Mouse (Mus musculus): Measurements from ENCODE around the gene Fads3. TPM values are rescaled to one million over a fixed set of nuclear protein-coding genes. Genes with fewer than 3 reads are reported as not detected.

Gene Fads3
- polyA plus RNA-seq, 1 experiment from 2014 or later = 2.4 TPM

DNA sequence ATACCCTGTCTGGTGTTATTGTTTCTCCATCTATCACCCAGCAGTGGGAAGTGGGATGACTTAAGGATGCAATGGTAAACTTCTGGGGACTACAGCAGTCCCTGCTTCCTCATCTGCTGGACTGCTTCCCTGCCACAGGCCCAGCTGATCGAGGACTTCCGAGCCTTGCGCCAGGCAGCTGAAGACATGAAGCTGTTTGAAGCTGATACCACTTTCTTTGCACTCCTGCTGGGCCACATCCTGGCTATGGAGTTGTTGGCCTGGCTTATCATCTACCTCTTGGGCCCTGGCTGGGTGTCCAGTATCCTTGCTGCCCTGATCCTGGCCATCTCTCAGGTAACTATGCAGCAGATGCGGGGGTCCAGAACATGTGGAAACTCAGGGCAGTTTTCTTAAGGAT lies 11.3 kb downstream of the Fads3 start:
- WGBS (ENCODE audit: missing documents) = 71% methylated on average over 4 of the region's 4 CpGs
- Histone ChIP-seq H3K36me3 (ENCODE audit: inconsistent target) (no peaks in the 10 kb centered on the region; the same call in 1 of the 2 replicates), H3K27ac (no peak overlapping the region), H3K4me3 (ENCODE audit: inconsistent target) (no peak overlapping the region), H3K79me2 (ENCODE audit: inconsistent target) (no peaks in the 10 kb centered on the region)

DNA sequence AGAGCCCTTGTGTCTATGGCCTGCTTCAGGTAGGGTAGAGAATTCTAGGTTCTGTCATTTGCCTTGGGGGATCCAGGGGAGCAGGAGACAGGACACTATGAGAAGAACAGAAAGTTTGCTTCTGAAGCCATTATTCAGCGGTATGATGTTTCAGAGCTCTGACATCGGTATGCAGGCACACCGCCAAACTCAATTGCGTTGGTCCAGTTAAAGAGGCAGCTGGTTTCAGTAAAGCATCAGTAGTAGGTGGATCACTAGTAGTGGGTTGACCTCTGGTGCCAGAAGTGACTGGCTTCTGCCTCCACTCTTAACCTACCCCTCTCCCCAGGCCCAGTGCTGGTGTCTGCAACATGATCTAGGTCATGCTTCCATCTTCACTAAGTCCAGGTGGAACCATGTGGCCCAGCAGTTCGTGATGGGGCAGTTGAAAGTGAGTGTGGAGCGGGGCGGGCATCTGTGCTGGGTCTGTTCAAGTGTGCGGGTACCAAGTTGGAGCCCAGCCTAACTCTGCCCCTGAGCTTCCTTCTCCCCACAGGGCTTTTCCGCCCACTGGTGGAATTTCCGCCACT lies 12.4 kb downstream of the Fads3 start:
- Histone ChIP-seq H3K79me2 (ENCODE audit: inconsistent target) (no peaks in the 10 kb centered on the region), H3K4me3 (ENCODE audit: inconsistent target) (no peak overlapping the region), H3K36me3 (ENCODE audit: inconsistent target) (no peaks in the 10 kb centered on the region; the same call in 1 of the 2 replicates), H3K27ac (no peak overlapping the region)
- 94% methylated on average over 10 of the region's 10 CpGs for WGBS (ENCODE audit: missing documents)

DNA sequence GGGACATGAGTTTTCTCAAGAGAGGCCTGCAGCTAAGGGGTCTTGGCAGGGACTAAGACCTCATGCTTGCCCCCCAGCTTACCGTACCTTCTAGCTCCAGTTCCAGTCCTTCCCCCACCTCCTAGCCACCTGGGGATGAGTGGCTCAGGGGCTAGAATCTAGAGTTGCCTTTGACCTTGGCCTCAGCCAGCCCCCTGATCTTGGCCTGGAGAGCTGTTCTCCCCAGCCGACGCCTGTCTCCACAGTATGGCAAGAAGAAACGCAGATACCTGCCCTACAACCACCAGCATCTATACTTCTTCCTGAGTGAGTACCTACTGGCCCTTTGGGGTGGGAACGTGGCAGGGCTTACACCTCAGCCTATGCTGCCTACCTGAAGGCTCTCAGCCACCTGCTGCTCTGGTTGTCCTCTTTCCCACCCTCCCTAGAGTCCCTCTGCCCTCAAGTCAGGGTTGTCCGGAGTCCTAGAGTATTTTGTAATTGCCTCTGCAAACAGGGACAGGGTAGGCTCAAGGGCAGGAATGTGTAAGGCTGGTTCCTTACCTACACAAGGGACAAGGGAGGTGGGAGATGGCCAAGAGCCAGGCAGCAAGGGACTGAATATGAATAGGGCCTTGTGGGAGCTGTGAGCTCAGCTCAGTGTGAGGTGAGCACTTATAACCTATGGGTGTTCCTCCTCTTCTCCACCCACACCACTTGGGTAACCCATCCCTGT lies 13.1 kb downstream of the Fads3 start:
- WGBS (ENCODE audit: missing documents) = 99% methylated on average over 6 of the region's 6 CpGs

DNA sequence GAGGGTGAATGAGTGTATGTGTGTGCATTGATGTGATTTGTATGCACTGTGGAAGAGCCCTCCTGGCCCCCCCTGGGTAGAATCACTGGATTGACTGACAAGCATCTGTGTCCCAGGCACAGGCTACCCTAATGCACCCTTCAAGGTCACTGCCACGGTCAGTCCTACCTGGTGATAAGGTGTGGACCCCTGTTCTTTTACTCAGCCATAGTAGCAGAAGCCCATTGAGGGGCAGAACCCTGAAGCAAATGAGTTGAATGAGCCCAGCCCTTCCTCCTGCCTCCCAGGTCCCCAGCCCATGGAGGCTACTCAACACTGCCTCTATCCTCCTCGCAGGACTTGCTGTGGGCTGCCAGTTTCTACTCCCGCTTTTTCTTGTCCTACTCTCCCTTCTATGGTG lies 13.9 kb downstream of the Fads3 start:
- no peaks in the 10 kb centered on the region; the same call in 1 of the 2 replicates for H3K36me3 ChIP-seq (ENCODE audit: inconsistent target)

More for the DNA sequence above, 13.1 kb downstream of the Fads3 start:
- no peak overlapping the region for H3K4me3 ChIP-seq (ENCODE audit: inconsistent target)
- no peaks in the 10 kb centered on the region for H3K79me2 ChIP-seq (ENCODE audit: inconsistent target)
- no peak overlapping the region for H3K27ac ChIP-seq
- H3K36me3 ChIP-seq (ENCODE audit: inconsistent target) = no peaks in the 10 kb centered on the region; the same call in 1 of the 2 replicates

DNA sequence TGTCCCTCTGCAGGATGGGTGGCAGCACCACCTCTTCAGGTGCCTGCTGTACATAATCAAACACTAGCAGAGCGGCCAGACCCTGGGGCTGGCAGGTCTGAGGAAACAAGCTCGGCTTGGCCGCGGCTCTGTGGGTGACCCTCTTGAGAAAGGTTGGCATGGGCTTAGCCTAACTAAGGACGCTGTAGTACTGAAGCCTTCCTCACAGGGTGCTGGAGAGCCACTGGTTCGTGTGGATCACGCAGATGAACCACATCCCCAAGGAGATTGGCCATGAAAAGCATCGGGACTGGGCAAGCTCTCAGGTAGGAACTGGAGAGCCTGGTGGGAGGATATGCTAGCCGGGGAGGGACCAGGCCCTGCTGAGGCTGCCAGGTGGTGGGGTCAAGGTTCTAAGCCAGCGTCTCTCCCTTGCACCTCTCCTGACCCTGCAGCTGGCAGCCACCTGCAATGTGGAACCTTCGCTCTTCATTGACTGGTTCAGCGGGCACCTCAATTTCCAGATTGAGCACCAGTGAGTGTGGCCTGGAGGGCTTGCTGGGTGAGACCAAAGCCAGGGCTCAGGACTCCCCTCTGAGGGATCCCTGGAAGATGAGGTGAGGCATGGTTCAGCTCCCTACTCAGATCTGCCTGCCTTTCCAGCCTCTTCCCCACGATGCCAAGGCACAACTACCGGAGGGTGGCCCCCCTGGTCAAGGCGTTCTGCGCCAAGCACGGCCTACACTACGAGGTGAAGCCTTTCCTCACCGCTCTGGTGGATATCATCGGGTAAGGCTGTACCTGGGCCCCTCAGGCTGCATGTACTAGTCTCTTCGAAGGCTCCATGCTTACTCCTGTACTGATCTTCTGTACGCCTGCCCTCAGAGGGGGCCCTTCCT lies 14.7 kb downstream of the Fads3 start:
- WGBS (ENCODE audit: missing documents) = 94% methylated on average over 22 of the region's 22 CpGs

More for the DNA sequence above, 13.9 kb downstream of the Fads3 start:
- H3K27ac ChIP-seq = no peak overlapping the region
- 98% methylated on average over 3 of the region's 3 CpGs for WGBS (ENCODE audit: missing documents)
- H3K4me3 ChIP-seq (ENCODE audit: inconsistent target) = no peak overlapping the region
- no peaks in the 10 kb centered on the region for H3K79me2 ChIP-seq (ENCODE audit: inconsistent target)

DNA sequence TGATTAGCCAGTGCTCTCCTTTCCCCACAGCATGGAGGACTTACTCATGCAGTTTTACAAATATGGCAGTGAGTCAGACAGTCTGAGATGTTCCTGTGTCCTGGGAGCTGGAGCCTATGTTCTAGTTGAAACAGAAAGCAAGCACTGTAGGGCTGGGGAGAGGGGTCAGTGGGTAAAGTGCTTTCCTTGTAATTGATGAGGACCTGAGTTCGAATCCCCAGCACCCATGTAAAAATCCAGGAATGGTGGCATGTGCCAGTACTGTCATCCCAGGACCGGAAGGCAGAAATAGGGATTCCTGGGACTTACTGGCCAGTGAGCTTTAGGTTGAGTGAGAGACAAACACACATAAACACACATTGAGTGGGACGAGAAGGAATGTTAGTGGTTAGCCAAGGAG lies 15.3 kb downstream of the Fads3 start:
- Histone ChIP-seq H3K36me3 (ENCODE audit: inconsistent target) (no peaks in the 10 kb centered on the region; the same call in 1 of the 2 replicates), H3K27ac (no peak overlapping the region), H3K4me3 (ENCODE audit: inconsistent target) (no peak overlapping the region), H3K79me2 (ENCODE audit: inconsistent target) (no peaks in the 10 kb centered on the region)
- WGBS (ENCODE audit: missing documents) = 97% methylated on average over 3 of the region's 3 CpGs

More for the DNA sequence above, 14.7 kb downstream of the Fads3 start:
- Histone ChIP-seq H3K4me3 (ENCODE audit: inconsistent target) (no peak overlapping the region), H3K27ac (no peak overlapping the region), H3K36me3 (ENCODE audit: inconsistent target) (no peaks in the 10 kb centered on the region; the same call in 1 of the 2 replicates), H3K79me2 (ENCODE audit: inconsistent target) (no peaks in the 10 kb centered on the region)

DNA sequence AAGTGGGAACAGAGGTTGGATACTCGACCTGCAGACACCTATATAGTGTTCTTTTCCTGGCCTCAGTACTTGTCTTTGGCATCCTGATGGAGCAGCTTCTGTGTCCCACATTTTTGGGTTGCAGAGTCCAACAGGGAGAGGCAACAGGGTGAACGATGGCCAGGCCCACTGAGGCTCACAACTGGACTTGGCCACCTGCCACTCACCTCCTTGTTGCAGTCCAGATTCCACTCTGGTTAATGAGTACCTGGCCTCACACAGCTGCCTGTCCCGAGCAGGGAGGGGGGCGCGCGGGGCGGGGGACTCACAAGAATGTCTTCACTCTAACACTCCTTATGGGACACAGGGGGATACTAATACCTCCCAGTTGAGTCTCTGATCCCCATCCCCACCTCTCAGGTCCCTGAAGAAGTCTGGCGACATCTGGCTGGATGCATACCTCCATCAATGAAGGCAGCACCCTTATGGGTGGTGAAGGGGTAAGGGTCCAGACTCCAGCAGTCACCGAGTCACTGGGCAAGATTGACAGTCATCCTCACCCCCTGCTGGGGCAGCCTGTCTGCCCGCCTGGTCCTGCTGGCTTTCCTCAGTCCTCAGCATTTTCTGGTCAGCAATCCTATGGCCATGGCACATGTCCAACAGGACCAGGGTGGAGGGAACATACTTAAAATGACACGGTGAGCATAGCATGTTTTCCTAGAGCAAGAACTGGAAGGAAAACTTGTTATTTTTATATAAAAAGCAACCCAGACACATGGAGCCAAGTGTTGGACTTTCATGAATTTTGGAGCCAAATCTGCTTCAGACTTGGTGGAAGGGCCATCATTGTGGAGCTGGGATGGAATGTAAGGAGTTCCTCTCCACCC lies 16.4 kb downstream of the Fads3 start:
- 92% methylated on average over 10 of the region's 11 CpGs for WGBS (ENCODE audit: missing documents)

DNA sequence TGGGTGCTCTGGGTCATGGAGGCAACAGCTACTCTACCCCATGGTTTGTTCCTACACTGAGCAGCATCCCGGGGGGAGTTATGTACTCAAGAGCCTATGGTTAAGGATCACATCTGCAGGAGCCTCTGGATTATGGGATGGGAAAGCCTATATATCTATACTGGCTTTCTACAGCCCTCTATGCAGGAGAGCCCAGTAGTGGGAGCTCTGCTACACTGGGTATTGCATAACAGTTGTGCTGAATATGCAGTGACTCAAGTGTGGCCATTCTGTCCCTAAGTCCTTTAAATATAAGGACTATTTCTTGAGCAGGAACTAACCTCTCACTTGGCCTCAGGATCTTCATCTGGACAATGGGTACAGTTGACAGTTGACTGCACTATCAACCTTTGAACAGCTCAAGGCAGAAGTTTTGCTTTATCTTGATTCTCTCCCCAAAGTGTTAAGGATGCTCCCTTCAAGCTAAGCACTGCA lies 17.0 kb downstream of the Fads3 start:
- no peak overlapping the region for H3K4me3 ChIP-seq (ENCODE audit: inconsistent target)
- H3K79me2 ChIP-seq (ENCODE audit: inconsistent target) = no peaks in the 10 kb centered on the region
- no peak overlapping the region for H3K27ac ChIP-seq
- H3K36me3 ChIP-seq (ENCODE audit: inconsistent target) = no peaks in the 10 kb centered on the region; the same call in 1 of the 2 replicates
- 94% methylated on average over 1 of the region's 1 CpGs for WGBS (ENCODE audit: missing documents)

More for the DNA sequence above, 16.4 kb downstream of the Fads3 start:
- Histone ChIP-seq H3K27ac (no peak overlapping the region), H3K79me2 (ENCODE audit: inconsistent target) (no peaks in the 10 kb centered on the region), H3K36me3 (ENCODE audit: inconsistent target) (no peaks in the 10 kb centered on the region; the same call in 1 of the 2 replicates), H3K4me3 (ENCODE audit: inconsistent target) (no peak overlapping the region)

DNA sequence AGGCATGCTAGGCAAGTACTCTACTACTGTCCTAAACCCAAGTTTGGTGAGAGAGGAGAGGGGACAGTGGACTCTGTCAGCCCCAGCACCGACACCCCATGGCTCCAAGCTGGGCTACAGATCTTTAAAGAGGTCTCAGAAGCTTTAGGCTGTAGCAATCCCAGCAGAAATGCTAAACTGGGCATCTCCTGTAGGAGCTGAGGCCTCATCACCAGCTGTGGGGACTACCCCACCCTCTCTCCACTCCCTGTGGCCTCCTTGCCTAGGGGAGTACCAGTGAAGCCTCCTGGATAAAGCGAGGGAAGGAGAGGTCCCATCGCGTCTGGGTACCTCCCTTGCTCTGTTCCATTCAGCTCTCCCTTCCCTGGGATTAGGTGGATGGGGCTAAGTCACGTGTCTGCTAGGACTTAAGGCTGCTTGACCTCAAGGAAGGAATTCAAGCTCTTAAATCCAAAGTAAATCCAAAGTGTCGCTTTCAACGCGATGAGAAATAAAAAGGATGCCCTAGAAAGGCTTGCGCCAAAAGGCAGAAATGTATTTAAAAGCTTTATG lies 17.6 kb downstream of the Fads3 start:
- Histone ChIP-seq H3K4me3 (ENCODE audit: inconsistent target) (no peak overlapping the region), H3K79me2 (ENCODE audit: inconsistent target) (no peaks in the 10 kb centered on the region), H3K36me3 (ENCODE audit: inconsistent target) (no peaks in the 10 kb centered on the region; the same call in 1 of the 2 replicates), H3K27ac (no peak overlapping the region)
- WGBS (ENCODE audit: missing documents) = 94% methylated on average over 9 of the region's 9 CpGs

DNA sequence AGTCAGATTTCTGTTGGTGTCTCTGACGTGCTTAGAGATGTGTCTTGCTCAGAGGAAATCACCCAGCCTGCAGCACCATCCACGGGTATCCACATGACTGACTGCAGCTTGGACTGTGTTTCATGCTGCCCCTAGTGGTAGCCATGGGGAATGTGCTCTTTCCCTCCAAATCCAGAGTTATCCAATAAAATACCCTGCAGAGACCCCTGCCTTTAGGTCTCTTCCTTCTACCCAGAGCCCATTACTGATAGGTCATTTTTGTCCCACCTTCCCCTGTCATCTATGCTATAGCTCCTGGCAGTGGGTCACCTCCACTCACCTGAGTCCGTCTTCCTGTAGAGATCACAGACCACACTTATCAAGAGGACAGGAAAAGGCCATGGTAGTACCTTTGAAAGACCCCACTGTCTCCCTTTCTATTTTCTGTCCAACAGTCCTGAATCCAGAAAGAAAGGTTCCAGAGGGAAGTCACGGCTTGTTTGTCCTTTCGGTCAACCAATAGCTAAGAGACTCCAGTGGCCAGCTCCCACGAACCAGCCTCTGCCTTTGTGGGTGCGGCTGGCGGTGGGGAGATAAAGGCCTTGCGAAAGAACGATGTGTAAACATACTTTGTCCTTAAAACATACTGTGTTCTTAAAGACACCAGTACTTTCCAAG lies 18.7 kb downstream of the Fads3 start:
- Histone ChIP-seq H3K36me3 (ENCODE audit: inconsistent target) (no peaks in the 10 kb centered on the region; the same call in 1 of the 2 replicates), H3K79me2 (ENCODE audit: inconsistent target) (no peaks in the 10 kb centered on the region), H3K4me3 (ENCODE audit: inconsistent target) (no peak overlapping the region), H3K27ac (no peak overlapping the region)
- WGBS (ENCODE audit: missing documents) = 30% methylated on average over 10 of the region's 10 CpGs

DNA sequence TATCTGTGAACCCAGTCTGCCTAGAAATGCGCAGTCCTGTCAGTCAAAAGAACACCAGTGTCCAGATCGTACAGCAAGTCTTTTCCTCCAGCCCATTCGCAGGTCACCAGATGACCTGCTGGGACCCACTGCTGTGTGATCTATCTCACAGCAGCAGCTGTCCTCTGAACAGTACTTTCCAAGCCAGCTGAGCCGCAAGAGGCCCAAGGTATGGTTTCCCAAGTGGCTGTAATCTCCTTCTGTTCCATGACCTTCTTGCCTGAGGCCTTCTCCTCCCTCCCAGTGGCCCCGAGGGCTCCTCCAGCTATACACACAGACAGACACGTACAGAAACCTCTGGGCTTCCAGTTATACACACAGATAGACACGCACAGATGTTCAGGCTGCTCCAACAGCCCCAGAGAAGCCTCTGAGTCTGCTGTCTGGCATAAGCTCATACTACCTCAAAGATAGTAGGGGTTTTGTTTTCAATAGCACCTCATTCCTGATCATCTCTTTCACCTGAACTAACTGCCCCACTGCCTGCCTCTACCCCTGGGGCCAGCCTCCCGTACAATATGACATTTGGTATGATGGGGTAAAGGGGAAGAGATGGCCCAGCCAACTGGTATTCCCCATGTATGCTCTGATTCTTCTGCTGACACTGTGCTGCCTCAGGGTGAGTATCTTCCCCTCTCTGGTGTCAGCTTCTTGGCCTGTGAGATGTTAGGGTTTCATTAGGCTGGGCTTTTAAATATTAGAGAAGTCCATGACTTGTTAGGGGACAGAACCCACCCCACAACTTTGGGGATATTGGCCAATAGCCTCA lies 19.6 kb downstream of the Fads3 start:
- no peaks in the 10 kb centered on the region for H3K79me2 ChIP-seq (ENCODE audit: inconsistent target)
- no peak overlapping the region for H3K4me3 ChIP-seq (ENCODE audit: inconsistent target)
- no peaks in the 10 kb centered on the region; the same call in 1 of the 2 replicates for H3K36me3 ChIP-seq (ENCODE audit: inconsistent target)
- H3K27ac ChIP-seq = no peak overlapping the region
- 85% methylated on average over 7 of the region's 8 CpGs for WGBS (ENCODE audit: missing documents)

DNA sequence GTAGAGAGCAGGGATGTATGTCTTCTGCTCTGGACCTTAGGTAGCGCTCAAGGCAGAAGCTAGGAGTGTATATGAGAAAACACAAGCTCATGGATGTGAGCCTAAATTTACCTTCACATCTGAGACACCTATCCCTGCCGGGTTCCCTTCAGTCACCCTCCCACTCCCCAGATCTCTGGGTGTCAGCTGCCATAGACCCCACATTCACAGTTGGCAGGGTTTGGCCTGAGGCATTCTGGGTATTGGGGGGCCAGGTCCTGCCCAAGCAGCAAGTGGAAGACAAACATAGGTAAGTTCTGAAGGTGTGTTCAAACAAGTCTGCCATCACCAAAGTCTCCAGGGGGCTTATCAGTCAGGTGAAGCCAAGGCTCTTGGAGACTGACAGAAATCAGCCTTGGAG lies 20.3 kb downstream of the Fads3 start:
- Histone ChIP-seq H3K79me2 (ENCODE audit: inconsistent target) (no peaks in the 10 kb centered on the region), H3K4me3 (ENCODE audit: inconsistent target) (no peak overlapping the region), H3K27ac (no peak overlapping the region), H3K36me3 (ENCODE audit: inconsistent target) (no peaks in the 10 kb centered on the region)
- 100% methylated on average over 2 of the region's 2 CpGs for WGBS (ENCODE audit: missing documents)

All from macrophage (primary cell).